Mouse (Mus musculus) liver, postnatal 0 days (tissue): ENCODE measurements around the gene Saal1. TPM values are rescaled to one million over a fixed set of nuclear protein-coding genes. Genes with fewer than 3 reads are reported as not detected.
A peak's percentile ranks its signal among the peaks of the same experiment; 100 is the strongest.
"Not testable (repeated sequence)": the region's sequence is repeated elsewhere in the genome, so short reads cannot be mapped to it uniquely, and the experiment has no call there.

ENCODE experiments used
- ATAC-seq: fragments of 200-750 bp; cut with Nextera tagmentation; 2 replicates; pipeline ENCODE4 v1.8.0; 2017; ENCODE audit warnings: mild to moderate bottlenecking, moderate library complexity
- DNase-seq: peaks from one replicate; pipeline ENCODE4 v3.0.0-alpha.2; 2016
- H3K27ac ChIP-seq: fragments of 300-500 bp; sonication (generic); 2 replicates; pipeline ENCODE4 v1.5.1; 2014; ENCODE audit warnings: antibody characterized with exemption, moderate library complexity, mild to moderate bottlenecking, low read depth
- H3K27me3 ChIP-seq: fragments of 300-500 bp; sonication (generic); 2 replicates; pipeline ENCODE4 v1.6.1; 2014; ENCODE audit warnings: low read length, control low read depth, mixed read lengths; ENCODE audit not compliant: insufficient read depth
- H3K36me3 ChIP-seq: fragments of 300-500 bp; sonication (generic); replicated peaks from 2 replicates; pipeline ENCODE4 v1.6.1; 2014; ENCODE audit warnings: mild to moderate bottlenecking, control low read depth, low read length, moderate library complexity, mixed read lengths; ENCODE audit not compliant: insufficient read depth
- H3K4me1 ChIP-seq: fragments of 300-500 bp; sonication (generic); 2 replicates; pipeline ENCODE4 v1.6.1; 2014; ENCODE audit warnings: antibody characterized with exemption, mild to moderate bottlenecking, control low read depth; ENCODE audit not compliant: insufficient read depth
- H3K4me2 ChIP-seq: fragments of 300-500 bp; sonication (generic); 2 replicates; pipeline ENCODE4 v1.6.1; 2014; ENCODE audit warnings: low read depth, mild to moderate bottlenecking, low read length, moderate library complexity, mixed read lengths
- H3K4me3 ChIP-seq: fragments of 300-500 bp; sonication (generic); 2 replicates; pipeline ENCODE4 v1.5.1; 2014; ENCODE audit warnings: low read depth, low read length
- H3K9ac ChIP-seq: fragments of 300-500 bp; sonication (generic); replicated peaks from 2 replicates; pipeline ENCODE4 v1.6.1; 2014; ENCODE audit warnings: mild to moderate bottlenecking, moderate library complexity
- H3K9me3 ChIP-seq: fragments of 300-500 bp; sonication (generic); 2 replicates; pipeline ENCODE4 v1.6.1; 2016; ENCODE audit warnings: mild to moderate bottlenecking, control low read depth, low read length, mixed read lengths
- CTCF ChIP-seq: sonication (generic); IDR thresholded peaks from 2 replicates; pipeline ENCODE4 v1.5.1; 2016; ENCODE audit warnings: antibody characterized with exemption, low read depth
- EP300 ChIP-seq: IDR thresholded peaks from 2 replicates; pipeline ENCODE4 v1.6.1; 2016; ENCODE audit warnings: antibody characterized with exemption, low read depth, mild to moderate bottlenecking
- WGBS: fragments of 180-500 bp; shearing (Covaris S2); extraction: QIAGEN DNeasy Blood & Tissue Kit; methylation state at CpG from one replicate; pipeline ENCODE4 v1.1.7; 2014; ENCODE audit not compliant: insufficient replicate concordance; 5-methylcytosine and 5-hydroxymethylcytosine counted together
- polyA plus RNA-seq: library from polyadenylated mRNA; unstranded; fragments of >200 nt; fragmentation: Nextera tagmentation; extraction: Ambion mirVana; gene quantifications from 2 replicates; pipeline ENCODE4 v1.2.1, GENCODE M21; 2015

Saal1 gene
- polyA plus RNA-seq, 1 experiment from 2014 or later: 6.5 TPM

DNA sequence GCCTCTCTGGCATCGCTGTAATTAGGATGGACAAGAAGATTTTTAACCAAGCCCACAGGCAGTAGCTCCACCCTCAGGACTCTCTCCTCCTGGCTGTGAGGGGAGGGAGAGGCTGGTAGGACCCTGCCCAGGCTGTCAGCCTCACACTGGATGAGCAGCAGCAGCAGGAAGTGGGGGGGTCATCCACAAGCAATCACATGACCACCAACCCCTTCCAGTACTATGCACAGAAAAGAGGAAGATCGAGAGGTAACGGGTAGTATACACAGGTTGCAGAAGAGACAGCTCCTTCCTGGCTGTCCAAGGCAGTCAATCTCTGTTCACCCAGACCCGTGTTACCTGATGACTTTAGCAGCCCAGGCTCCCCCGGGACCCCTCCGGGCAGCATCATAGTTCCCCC is 1.8 kb upstream of the Saal1 start:
- Histone ChIP-seq H3K4me3 (no peak overlapping the region), H3K4me2 (no peak overlapping the region), H3K36me3 (peaks cover 1% of the 10 kb centered on the region; the same call in 1 of the 2 replicates), H3K9ac (no peak overlapping the region), H3K4me1 (peaks cover 8% of the 10 kb centered on the region), H3K27me3 (no peaks in the 10 kb centered on the region), H3K27ac (no peak overlapping the region), H3K9me3 (no peaks in the 10 kb centered on the region)
- WGBS: 38% methylated on average over 6 of the region's 6 CpGs
- no peak for TF ChIP-seq EP300
- TF ChIP-seq CTCF: no peak
- ATAC-seq (no peak), DNase-seq (no peak)

DNA sequence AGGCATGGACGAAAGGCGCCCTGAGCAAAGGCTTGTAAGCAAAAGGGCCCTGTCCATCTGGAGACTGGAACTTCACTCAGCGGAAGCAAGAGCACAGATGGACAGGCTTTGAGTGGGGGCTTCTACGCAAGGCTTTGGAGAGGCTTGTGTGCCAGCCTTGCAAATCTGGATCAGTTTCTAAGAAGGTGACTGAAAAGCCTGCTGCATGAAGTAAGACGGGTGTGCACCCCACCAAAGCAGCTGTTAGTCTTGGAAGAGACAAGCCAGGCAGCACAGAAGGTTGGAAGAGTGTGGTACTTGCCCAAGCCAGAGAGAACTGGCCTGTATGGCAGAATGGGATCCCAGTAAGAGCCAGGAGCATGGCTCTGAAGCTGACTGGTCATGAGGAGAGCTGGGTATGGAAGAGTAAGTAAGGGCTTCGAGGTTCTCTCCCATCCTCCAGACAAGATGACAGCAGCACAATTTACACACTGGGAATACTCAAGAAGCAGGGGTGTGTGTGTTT is 9.9 kb downstream of the Saal1 start:
- DNase-seq (no peak), ATAC-seq (no peak)
- Histone ChIP-seq H3K4me1 (no peaks in the 10 kb centered on the region), H3K36me3 (peaks cover 69% of the 10 kb centered on the region), H3K9me3 (no peaks in the 10 kb centered on the region), H3K4me3 (no peak overlapping the region), H3K27ac (no peak overlapping the region), H3K4me2 (no peak overlapping the region), H3K27me3 (no peaks in the 10 kb centered on the region), H3K9ac (no peak overlapping the region)
- 81% methylated on average over 6 of the region's 6 CpGs for WGBS
- no peak for TF ChIP-seq EP300
- no peak for TF ChIP-seq CTCF

DNA sequence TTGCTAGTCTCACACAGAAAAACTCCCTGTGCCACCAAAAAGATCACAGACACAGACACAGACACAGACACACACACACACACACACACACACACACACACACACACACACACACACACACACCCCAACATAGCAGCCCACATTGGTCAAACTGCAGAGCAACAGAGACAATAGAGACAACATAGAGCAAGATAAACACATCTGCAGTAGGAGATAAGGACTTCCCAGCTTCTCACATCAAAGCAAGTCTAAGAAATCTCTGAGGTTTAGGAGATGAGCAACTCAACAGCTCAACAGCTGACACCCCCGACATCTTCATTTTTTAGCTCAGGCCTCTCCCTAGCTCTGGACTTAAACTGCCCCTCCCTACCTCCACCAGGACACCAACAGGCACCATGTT is 13.7 kb downstream of the Saal1 start:
- 40% methylated on average over 1 of the region's 1 CpGs for WGBS
- no peak for DNase-seq

DNA sequence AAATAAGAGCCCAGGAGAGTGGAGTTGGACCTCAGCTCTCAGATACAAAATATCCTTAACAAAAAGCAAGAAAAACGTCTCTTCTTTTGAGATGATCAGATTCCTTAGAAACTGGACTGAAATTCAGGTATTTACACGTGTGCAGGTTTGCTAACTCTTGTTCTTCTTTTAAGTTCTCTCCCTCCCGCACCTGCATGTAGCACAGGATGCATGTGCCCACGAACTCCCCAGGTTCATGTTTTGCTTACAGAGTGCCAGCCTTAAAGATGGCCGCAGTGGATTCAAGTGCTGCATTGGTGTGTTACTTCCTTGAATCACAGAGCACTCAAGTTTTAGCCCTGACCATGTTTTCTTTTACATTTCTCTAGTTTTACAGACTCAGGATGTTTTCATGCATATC is 23.7 kb downstream of the Saal1 start:
- Histone ChIP-seq H3K27ac (no peak overlapping the region), H3K4me1 (no peaks in the 10 kb centered on the region), H3K9ac (no peak overlapping the region), H3K4me2 (no peak overlapping the region), H3K36me3 (peaks cover 20% of the 10 kb centered on the region), H3K27me3 (no peaks in the 10 kb centered on the region), H3K9me3 (no peaks in the 10 kb centered on the region), H3K4me3 (no peak overlapping the region)
- WGBS: 64% methylated on average over 5 of the region's 5 CpGs
- TF ChIP-seq CTCF (no peak), EP300 (no peak)
- ATAC-seq (no peak), DNase-seq (no peak)

More for the DNA sequence above, 13.7 kb downstream of the Saal1 start:
- no peaks in the 10 kb centered on the region for H3K27me3 ChIP-seq
- no peaks in the 10 kb centered on the region for H3K9me3 ChIP-seq
- H3K36me3 ChIP-seq: peaks cover 54% of the 10 kb centered on the region
- 0 out of 2 replicates have a peak, but pooled peaks have one; percentile 44 for ATAC-seq
- H3K4me1 ChIP-seq: no peaks in the 10 kb centered on the region
- H3K9ac ChIP-seq: no peak overlapping the region
- no peak overlapping the region for H3K27ac ChIP-seq
- H3K4me2 ChIP-seq: no peak overlapping the region
- TF ChIP-seq CTCF: no peak
- TF ChIP-seq EP300: 0 out of 2 replicates have a peak, but pooled peaks have one; percentile 19
- H3K4me3 ChIP-seq: no peak overlapping the region

DNA sequence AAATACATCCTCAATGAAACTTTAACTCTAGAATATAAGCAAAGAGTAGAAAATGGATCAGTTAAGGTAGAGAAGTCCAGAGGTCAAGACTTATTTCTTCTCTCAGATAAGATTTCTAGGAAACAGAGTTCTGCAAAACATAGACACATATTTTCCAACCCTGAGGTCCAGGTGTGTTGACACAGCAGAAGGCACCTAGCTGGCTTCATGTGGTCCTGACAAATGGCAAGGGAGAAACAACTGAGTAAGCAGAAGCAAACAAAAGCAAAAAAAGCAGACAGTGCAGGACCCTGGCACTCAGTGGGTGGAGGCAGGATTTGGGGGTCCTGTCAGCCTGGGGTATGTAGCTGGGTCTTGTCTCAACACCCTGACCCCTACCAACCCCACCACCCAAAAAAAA is 29.7 kb downstream of the Saal1 start:
- no peak overlapping the region for H3K27ac ChIP-seq
- ATAC-seq (no peak), DNase-seq (no peak)
- no peaks in the 10 kb centered on the region for H3K36me3 ChIP-seq
- H3K27me3 ChIP-seq: no peaks in the 10 kb centered on the region
- H3K4me2 ChIP-seq: no peak overlapping the region
- H3K4me3 ChIP-seq: no peak overlapping the region
- TF ChIP-seq EP300 (no peak), CTCF (no peak)
- no peak overlapping the region for H3K9ac ChIP-seq
- no peaks in the 10 kb centered on the region; the same call in 1 of the 2 replicates for H3K4me1 ChIP-seq
- H3K9me3 ChIP-seq: no peaks in the 10 kb centered on the region

DNA sequence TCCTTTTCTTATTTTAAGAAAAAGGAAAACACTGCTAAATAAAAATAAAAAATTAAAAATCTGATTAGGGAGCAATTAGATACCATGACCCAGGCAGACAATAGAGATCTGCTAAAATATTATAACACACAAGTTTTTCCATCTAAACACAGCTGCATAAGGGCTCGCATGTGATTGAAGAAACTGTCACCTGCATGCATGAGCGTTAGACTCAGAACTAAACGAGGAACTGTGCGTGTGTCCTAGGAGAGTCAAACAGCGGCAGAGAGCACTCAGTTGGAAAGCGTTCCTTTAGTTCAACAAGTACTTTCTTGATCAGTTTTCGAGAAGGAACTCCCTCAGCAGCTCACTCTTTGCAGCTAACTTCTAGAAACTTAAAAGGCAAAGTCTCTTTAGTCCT is 31.4 kb downstream of the Saal1 start:
- H3K4me2 ChIP-seq, ATAC-seq, H3K27me3 ChIP-seq: not testable (repeated sequence)

DNA sequence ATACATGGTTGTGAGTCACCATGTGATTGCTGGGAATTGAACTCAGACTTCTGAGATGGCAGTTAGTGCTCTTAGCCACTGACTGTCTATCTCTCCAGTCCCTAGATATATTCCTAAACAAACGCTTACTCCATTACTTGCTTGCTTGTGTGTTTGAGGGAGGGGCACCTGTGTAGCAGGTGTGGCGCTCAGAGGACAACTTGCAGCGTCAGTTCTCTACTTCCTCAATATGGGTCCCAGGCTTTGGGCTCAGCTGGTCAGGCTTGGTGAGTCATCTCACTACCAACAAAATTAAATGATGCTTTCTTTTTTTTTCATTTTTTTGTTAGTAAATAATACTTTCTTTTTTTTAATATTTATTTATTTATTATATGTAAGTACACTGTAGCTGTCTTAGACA is 32.1 kb downstream of the Saal1 start:
- Histone ChIP-seq H3K9ac (no peak overlapping the region), H3K4me3 (no peak overlapping the region), H3K9me3 (no peaks in the 10 kb centered on the region), H3K4me1 (no peaks in the 10 kb centered on the region; the same call in 1 of the 2 replicates), H3K27ac (no peak overlapping the region), H3K4me2 (no peak overlapping the region), H3K27me3 (no peaks in the 10 kb centered on the region), H3K36me3 (no peaks in the 10 kb centered on the region)
- TF ChIP-seq EP300 (no peak), CTCF (no peak)
- DNase-seq (no peak), ATAC-seq (no peak)
- WGBS: 62% methylated on average over 3 of the region's 3 CpGs

More for the DNA sequence above, 31.4 kb downstream of the Saal1 start:
- 73% methylated on average over 7 of the region's 7 CpGs for WGBS
- DNase-seq, H3K27ac ChIP-seq, H3K9ac ChIP-seq, H3K4me3 ChIP-seq, H3K9me3 ChIP-seq, H3K36me3 ChIP-seq, H3K4me1 ChIP-seq: not testable (repeated sequence)
